Mouse (Mus musculus): Measurements from ENCODE around the gene Ccdc6. TPM values are rescaled to one million over a fixed set of nuclear protein-coding genes. Genes with fewer than 3 reads are reported as not detected.

The Ccdc6 gene
- total RNA-seq (2021), result 10 to 100 TPM; 27.9 to 28.6 TPM
- long read RNA-seq, experiment 1, partial matches to known transcripts, result 1 of 2 reads
- long read RNA-seq, experiment 1, other reads (novel, unspliced or antisense), result 1 of 2 reads
- long read RNA-seq, experiment 2, partial matches to known transcripts, result 1 of 1 reads
- long read RNA-seq, experiment 2, other reads (novel, unspliced or antisense), result 0 of 1 reads

DNA sequence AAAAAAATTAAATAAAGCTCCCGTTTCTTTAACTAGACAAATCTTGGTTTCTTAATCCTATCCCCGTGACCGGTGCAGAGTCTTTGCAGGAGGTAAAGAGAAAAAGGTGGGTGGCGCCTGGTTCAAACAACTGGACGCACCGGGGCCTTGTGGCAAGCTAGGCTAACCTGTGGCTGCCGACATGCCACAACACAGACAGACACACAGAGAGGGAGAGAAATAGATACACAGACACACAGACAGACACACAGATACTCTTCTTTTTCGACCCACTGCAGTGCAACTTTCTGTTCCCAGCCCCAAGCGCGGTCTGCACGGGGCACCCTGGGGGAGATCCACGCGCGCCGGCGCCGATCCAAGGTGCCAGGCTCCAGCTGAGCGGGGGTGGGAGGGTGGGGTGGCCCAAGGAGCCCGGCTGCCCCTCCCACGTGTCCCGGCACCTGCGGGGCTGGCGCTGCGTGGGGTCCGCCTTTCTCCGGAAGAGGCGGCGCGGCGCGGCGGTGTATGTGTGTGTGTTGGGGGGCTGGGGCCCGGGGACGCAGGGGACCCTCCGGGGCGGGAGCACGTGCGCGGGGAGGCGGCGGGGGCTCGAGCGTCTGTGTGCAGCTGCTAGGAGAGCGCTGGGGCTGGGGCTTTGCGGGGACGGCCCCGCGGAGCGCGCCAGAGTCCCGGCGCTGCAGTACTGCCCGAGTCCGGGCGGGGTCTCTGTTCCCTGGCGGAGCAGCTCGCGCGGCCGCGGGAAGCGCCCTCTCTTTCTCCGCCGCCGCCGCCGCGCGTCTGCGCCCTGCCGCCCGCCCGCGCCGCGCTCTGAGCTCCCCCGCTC, at the start of gene Ccdc6:
Gene Ccdc6 (plus strand): TSS at position 756 of the 823 bp plus-strand sequence.
- peak; percentile 89 to 91 for DNase-seq

DNA sequence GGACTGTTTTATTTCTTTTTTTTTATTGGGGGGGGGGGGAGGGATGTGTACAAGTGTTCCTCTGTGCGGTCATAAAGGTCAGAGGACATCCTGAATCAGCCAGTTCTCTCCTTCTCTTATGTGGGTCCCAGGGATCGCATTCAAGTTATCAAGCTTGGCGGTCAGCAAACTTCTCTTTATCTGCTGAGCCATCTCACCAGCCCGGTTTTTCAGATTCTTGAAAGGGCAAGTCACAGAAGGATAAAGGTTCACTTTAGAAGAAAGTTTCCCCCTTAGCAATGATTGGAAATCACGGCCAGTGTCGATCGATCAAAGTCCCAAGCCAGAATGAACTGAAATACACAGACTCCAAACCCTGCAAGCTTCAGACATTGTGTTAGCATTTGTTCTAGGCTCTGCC, 47.1 kb upstream of the Ccdc6 start:
- DNase-seq, result no peak

DNA sequence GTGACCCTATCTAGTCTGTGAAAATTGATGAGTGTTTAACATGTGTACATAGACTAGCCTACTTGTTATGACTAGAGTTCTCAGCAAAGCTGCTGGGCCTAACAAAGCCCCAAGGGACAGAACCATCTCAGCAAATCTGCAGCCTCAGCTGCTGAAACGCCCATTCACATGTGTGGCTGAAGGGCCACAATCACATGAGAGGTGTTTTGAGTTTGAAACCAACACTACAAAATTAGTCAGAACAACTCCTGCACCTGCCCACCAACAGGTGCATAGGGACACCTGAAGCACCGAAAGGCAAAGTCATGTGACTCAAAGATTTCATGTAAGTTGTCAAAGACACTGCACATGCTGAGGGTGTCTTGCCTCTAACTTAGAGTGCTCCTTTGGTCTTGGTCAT, 41.6 kb upstream of the Ccdc6 start:
- no peak for DNase-seq

DNA sequence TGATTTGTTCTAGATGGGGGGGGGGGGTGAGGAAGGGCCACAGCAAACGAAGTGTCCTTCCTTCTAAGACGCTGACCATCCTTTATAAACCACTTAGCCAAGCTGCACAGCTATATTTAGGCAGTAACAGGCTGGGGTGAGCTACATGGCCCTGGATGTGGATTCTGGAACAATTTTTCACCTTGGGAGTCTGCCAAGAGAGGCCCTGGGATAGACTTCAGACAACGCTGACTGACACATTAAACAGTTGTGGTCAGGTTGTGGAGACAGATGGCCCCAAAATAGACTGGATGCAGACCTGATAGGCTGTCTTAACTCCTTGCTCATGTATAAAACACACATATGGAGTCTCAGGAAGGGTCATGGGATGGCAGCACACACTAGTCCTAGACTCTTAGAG, 39.9 kb upstream of the Ccdc6 start:
- peak; percentile 70 to 72 for DNase-seq

DNA sequence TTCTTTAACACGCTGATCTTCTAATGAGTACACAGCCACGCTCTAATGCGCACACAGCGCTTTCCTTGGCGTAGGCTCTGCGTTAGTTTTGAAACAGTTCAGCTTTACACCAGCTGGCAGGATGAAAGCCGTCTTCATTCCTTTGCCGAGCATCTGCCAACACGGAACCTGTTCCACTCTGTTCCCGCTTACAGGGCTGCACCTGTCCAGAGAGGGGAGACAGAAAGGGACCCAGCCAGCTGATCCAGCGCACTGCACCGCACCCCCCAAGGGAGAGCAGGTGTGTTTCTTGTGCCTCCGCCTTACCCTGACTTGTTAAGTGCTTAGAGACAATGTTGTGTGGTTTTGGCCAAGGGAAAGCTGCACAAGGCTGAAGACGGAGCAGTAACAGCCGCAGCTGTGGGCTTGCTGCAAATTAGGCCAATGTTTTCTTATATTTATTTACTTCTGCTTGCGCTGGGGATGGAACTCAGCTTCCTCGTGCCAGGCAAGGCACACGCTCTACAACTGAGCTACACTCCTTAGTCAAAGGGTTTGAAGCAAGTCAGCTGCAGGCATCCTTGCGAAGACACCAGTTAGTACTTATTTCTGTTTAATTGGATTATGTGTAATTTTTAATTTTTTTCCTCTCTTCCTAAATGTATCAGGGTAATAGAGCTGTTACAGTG, 36.8 kb upstream of the Ccdc6 start:
- DNase-seq, result peak; percentile 10

DNA sequence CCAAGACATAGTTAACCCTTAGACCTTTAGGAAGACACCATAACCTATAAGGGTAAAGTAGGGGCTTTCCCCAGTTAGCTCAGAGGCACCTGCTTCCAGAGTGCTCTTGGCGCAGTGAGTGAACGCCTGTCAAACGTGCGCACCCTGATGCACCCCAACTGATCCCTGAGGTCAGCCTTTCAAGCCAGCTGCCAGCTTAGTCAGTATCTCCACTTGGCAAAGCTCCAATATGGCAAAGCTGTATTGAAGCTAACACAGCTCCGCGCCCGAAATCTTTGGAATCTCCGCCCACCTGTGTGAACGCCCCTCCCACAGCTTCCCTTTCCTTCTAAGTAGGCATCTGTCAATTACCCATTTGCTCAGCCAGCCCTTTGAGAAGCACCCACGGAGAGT, 36.2 kb upstream of the Ccdc6 start:
- DNase-seq, result no peak

DNA sequence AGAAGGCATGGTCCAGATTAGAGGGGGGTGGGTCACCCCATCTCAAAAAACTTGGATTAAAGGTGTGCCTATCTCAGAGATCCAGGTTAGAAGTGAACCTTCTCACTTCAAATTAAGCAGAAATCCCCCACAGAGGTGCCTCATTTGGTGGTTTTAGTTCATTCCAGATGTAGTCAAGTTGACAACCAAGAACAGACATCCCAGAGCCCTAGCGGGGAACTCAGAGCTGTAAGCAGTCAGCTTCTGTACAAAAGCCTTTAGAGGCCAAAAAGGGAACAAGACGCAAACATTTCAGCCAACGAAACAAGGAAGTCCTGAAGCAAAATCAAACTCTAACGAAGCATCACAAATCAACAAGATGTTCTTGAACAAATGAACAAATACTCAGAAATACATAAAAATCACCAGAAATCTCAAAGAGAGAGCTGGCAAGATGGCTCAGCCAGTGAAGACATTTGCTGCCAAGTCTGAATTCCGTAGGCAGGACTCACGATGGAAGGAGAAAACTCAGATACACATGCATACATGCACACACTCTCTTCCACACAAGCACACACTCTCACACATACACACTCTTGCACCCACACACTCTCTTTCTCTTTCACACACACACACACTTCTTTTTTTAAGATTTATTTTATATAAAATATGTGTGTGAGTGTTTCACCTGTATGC, 32.9 kb upstream of the Ccdc6 start:
- peak in 1 of 2 experiments; percentile 3 for DNase-seq

DNA sequence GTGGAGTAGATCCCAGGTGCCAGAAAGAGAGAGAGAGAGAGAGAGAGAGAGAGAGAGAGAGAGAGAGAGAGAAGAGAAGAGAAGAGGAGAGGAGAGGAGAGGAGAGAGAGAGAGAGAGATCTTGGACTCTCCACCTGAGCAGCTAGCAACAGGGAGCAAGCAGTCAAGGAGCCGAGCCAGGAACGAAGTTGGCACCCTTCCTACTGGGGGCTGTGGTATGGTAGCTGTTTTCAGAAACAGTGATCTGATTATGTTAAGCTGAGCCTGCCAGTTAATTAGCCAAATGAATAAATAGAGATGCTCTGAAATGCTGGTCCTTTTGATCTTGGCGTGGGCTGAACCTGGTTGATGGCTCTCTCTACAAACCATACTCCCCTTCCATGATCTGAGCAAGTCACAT, 31.7 kb upstream of the Ccdc6 start:
- no peak for DNase-seq

DNA sequence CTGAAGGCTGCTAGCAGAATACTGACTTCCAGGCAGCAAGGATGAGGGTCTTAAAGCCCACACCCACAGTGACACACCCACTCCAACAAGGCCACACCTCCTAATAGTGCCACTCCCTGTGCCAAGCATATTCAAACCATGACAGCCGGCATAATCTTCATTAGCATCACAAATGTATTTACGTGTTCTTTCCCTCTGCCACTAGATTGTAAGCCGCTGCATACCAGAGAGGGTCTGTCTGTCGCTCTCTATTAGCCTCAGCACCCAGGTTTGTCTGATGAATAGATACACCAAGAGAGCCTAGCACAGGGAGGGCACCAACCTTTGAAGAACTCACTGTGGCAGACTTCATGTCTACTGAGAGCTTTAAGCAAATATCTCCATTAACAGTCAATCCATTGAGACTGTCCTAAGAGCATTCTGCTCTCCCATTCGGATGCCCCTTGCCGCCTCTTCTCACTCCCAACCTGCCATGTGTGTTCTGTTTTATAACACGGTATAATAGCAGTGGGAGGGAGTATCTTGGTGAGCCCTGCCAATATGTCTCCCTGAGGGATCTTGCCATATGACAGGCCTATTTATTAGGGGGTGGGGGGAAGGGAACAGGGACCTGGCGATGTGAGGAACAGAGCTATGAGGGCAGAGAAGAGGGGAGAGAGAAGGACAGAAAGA, 30.3 kb upstream of the Ccdc6 start:
- no peak for DNase-seq

DNA sequence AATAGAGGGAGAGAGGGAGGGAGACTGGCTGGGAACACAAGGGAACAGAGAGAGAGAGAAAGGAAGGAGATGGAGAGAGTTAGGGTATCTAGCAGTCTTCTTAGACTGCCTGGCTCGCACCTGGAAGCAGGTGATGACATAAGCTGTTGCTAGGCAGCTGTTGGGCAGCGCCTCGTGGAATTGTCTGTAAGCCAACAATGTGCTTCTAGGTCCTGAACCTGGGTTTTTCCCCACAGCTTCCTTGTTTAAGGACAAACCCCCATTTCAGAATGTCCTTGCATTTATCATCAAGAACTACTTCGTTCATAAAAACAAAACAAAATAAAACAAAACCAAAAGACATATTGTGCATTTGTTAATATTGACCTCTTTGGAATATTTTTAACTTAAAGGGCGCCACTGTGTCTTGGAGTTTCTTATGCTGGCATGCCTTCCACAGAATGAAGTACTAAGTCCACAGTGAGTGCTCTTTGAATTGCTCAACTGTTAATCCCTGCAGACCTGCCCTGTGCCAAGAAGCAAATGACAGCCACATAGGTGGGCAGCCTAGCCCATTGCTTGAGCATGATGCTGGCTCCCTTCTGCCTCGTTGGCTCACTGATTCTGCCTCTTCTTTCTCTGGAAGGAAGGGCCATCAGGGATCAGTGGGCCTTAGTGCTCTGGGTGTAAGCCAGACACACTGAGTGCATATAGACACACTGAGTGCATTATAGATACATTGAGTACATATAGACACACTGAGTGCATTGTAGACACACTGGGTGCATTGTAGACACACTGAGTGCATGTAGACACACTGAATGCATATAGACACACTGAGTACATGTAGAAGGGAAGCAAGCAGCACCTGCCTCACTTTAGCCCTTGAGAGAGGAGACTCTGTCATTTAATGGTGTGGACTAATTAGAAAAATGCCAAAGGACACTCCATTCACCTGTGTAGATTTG, 29.5 kb upstream of the Ccdc6 start:
- no peak for DNase-seq

DNA sequence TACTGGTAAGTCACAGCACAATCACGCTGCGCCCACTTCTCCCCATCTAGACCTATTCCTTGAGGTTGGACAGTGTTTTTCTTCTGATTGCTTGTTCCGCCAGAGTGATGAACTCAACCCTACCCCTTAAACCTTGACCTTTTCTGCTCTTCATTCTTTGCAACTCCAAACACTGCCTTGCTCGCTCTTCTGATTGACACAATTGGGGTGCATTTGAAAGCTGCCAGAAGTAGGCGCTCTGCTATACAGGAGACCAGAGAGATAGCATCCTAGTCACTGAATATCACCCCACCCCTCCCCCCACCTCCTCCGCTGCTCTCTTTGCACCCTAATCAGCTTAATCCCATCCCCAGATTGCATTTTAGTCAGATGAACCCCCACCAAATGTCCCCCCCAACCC, 27.6 kb upstream of the Ccdc6 start:
- DNase-seq, result no peak

DNA sequence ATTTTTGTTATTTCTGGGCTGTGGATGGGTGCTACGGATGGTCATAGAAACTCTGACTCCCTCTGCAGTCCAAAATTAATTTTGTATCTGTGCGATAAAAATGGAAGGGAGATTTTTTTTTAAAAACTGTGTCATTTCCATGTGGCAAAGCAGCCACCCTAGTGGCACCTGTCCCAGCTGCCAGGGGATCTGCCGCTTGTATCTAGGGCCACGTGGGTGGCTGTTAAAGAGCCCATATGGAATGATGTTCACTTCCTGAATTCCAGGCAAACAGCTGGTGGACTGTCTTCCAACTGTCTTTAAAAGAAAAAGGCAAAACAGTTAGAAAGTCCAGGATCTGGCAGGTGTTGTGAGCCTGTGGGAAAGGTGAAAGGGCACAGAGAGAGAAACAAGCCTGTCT, 25.6 kb upstream of the Ccdc6 start:
- DNase-seq, result no peak

DNA sequence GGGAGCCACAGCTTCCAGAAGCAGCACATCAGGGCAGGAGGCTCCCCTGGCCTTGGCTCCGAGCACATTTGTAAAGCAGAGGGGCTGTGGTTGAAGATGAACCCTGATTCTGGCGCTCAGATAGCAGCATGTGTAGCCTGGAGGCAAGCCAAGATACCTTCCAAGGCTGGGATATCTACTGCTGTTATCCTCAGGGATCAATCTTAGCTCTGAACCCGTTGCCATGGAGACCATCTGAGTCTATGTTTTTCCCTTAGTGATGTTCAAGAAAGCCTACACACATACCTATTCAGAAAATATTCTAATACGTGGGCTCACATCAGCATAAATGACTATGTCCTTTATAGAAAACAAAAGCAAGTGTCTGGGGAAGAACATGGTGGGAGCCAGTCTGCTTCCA, 19.5 kb upstream of the Ccdc6 start:
- DNase-seq, result no peak

DNA sequence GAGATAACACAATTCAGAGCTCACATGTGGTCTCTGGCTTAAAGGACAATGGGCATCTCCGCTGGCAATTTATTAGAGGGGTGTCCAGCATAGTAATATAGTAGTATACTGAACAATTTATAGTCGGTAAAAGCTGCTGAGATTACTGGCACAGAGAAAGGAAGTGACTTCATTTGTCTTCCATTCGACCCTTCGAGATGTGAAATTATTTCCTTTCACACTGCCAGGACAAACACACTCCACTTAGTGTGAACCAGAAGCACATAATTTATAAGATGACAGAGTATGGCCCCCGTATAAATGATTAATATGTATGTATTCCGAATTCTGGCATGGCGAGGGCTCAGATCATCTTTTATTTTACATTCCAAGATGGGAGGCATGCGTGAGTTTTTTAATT, 16.0 kb upstream of the Ccdc6 start:
- peak; percentile 22 to 35 for DNase-seq

DNA sequence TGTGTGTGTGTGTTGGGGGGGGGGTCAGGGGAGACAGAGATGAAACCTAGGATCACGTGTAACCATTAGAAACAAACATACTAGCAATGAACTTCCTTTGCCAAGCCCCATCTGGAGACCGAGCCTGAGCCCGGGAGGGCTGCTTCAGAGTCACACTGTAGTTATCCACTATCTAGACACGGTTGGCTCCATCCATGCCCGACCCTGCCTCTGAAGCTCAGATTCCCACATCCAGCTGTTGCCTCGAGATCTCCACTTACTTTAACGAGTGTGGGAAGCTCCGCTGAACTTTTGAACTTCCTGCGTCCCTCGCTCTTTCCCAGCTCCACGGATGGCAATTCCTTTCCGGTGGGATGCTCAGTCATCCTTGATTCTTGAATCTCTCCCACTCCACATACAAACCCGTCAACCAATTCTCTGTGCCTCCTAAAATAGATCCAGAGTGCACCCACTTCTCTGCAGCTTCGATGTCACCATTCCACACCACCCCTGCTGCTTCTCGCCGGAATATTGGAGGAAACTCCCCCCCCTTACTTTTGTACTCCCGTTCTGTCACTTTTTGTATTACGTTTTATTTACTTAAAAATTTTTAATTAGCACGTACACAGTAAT, 15.3 kb upstream of the Ccdc6 start:
- peak; percentile 22 for DNase-seq

DNA sequence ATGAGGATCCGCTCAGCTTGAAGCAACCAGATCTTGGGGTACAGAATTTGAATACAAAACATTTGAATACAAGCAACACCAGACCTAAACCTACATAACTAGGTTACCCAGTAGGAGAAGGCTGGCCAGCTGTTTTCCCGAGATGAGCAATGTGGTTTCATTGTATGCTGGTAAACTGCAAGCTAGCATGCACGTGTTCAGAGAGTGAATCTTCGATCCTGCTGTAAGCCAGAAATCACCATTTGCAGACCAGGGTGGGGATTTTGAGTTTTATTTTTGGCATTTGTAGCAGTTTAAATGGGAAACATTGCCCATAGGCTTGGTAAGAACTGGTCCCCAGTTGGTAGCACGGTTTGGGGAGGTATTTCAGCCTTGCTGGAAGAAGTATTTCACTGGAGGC, 13.7 kb upstream of the Ccdc6 start:
- no peak for DNase-seq

DNA sequence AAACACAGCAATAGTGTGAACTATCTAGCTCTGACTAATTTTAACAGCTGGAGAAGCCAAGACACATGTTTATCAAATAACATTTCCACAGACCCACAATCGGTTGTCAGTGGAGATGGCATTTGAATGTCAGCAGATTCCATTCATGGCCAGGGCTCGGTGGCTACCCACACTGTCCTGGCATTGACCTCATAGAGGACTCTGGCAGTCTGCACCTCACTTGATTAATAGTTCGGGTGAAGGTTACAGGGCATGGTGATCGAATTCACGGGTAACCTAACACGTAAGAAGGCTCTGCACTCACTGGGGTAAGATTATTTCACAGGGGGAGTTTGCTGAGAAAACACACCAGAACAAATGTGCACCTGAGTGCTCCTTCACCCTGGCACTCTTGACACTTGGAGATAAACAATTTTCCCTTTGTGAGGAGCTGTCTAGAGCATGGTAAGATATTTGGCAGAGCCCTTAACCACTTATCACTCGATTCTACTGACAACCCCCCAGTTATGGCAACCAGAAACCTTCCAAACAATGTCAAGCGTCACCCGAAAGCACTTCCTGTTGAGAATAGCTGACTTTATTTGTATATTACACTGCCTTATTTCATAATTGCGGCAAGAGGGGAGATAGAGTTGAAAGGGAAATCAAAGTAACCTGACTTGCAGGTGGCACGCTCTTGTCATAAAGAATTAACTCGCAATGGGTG, 11.5 kb upstream of the Ccdc6 start:
- no peak for DNase-seq

DNA sequence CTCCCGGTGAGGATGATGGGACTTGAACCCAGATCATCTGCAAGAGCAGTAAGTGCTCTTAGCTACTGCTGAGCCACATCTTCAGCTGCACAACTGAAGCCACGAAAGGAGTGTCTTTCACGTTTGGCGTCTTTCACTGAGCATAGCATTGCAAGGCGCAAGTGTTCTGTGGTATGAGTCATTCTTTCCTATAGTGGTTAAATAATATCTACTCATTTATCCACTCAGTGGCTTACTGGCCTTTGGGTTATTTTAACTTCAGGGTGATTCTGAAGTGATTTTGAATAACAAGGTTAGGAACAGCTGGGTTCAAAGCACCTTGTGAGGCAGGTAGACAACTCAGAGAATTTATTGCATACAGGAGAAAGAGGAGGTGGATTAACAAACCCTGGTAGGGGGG, 8.1 kb upstream of the Ccdc6 start:
- no peak for DNase-seq

DNA sequence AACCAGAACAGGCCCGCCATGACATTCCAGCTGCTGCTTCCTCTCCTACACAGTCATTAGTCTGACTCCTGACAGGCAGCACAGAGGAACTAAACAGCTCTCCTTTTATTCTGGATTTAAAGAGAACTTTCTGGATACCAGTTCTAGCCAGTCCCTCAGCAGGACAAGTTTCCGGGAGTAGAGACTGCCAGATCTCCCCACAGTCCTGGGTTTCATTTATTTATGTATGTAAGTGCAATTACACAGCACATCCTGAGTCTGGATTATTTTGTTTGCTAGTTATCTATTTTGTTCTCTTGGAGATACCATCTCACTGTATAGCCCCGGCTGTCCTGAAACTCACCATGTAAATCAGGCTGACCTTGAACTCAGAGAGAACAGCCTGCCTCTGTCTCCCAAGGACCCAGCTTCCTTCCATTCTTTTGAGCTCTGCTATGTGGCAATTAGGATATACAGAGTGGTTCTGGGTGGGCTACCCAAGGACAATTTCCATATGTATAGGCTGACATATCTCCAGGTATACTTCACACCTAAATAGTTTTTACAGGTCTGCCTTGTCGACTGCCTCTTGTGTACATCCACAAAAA, 5.0 kb upstream of the Ccdc6 start:
- DNase-seq, result no peak

DNA sequence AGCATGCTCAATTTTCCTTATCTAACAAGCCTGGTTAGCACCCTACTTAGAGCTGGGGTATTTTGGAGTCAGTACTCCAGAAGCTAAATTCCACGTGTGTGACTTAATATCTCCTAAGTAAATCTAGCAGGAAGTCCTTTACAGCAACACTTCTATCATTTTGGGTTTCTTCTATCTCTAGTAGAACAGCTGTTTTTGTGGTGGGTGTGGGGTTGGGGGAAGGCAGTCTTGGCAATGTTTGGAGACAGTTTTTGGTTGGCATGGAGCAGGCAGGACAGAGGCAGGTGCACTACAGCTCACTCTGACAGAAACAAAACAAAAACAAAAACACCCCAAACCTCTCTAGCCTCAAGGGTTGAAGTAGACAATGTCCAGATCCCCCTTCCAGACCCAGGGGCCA, 3.1 kb upstream of the Ccdc6 start:
- no peak for DNase-seq
